Mouse (Mus musculus): ENCODE measurements around the gene Tada3. TPM values are rescaled to one million over a fixed set of nuclear protein-coding genes. Genes with fewer than 3 reads are reported as not detected.

The Tada3 gene
- polyA plus RNA-seq, 1 experiment from 2014 or later, result 44.6 TPM

DNA sequence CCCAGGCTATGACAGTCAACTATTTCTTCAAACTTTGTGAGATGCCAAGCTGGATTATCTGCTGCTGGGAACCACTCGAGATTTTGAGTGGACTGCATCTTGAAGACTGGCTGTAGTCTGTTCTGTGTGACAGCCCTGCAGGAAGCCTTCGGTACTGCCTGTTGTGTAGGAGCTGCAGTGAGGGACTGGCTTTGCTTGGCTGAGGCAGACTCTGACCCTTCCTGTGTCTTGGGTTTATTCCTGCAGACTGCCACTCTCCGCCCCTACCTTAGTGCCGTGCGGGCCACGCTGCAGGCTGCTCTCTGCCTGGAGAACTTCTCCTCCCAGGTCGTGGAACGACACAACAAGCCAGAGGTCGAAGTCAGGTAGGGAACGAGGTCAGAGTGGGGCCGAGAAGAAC, 2.8 kb upstream of the Tada3 start:
- ATAC-seq (ENCODE audit: low read depth) (no peak), DNase-seq (ENCODE audit: low spot score) (no peak)
- 94% methylated on average over 11 of the region's 11 CpGs for WGBS
- Histone ChIP-seq H3K4me3 (ENCODE audit: low read depth, low read length) (no peak overlapping the region), H3K27me3 (replicated peaks; ENCODE audit: control insufficient read depth, insufficient read depth, low read length) (no peaks in the 10 kb centered on the region), H3K4me2 (ENCODE audit: low read depth, low read length) (no peak overlapping the region), H3K9ac (ENCODE audit: low read depth, low read length) (no peak overlapping the region), H3K9me3 (ENCODE audit: control insufficient read depth, low read length) (no peaks in the 10 kb centered on the region), H3K36me3 (ENCODE audit: control insufficient read depth, insufficient read depth, low read length) (peaks cover 57% of the 10 kb centered on the region), H3K4me1 (ENCODE audit: control insufficient read depth, insufficient read depth, low read length) (peaks cover 12% of the 10 kb centered on the region), H3K27ac (replicated peaks; ENCODE audit: low read depth, low read length) (no peak overlapping the region)

DNA sequence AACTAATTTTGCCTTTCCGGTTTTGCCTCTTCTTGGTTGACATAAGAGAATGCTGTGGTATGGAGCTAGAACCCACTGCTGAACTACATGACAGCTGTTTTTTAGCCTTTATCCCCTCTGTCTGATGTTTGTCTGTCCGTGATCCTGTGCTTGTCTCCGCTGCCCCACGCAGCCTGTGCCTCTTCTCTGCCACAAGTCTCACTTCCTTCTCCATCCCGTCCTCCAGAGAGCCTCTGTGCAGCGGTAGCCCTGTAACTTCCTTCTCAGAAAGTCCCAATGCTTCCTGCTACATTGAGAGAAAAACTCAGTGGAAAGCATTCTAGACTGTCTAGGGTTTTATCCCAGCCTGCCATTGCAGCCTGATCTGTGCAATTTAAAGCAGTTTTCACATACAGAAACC, 1.6 kb upstream of the Tada3 start:
- H3K4me1 ChIP-seq (ENCODE audit: control insufficient read depth, insufficient read depth, low read length), result peaks cover 12% of the 10 kb centered on the region
- WGBS, result 81% methylated on average over 6 of the region's 6 CpGs
- H3K36me3 ChIP-seq (ENCODE audit: control insufficient read depth, insufficient read depth, low read length), result peaks cover 57% of the 10 kb centered on the region
- no peak for DNase-seq (ENCODE audit: low spot score)
- H3K9me3 ChIP-seq (ENCODE audit: control insufficient read depth, low read length), result no peaks in the 10 kb centered on the region
- H3K4me3 ChIP-seq (ENCODE audit: low read depth, low read length), result peak overlapping the region; percentile 99
- H3K4me2 ChIP-seq (ENCODE audit: low read depth, low read length), result peak overlapping the region; percentile 86
- peak overlapping the region; percentile 97 for H3K9ac ChIP-seq (ENCODE audit: low read depth, low read length)
- no peaks in the 10 kb centered on the region for H3K27me3 ChIP-seq (replicated peaks; ENCODE audit: control insufficient read depth, insufficient read depth, low read length)
- no peak for ATAC-seq (ENCODE audit: low read depth)
- H3K27ac ChIP-seq (replicated peaks; ENCODE audit: low read depth, low read length), result no peak overlapping the region

- Histone ChIP-seq H3K4me1 (ENCODE audit: control insufficient read depth, insufficient read depth, low read length) (peaks cover 12% of the 10 kb centered on the region), H3K27me3 (replicated peaks; ENCODE audit: control insufficient read depth, insufficient read depth, low read length) (no peaks in the 10 kb centered on the region), H3K9me3 (ENCODE audit: control insufficient read depth, low read length) (no peaks in the 10 kb centered on the region), H3K4me2 (ENCODE audit: low read depth, low read length) (peak overlapping the region; percentile 86), H3K27ac (replicated peaks; ENCODE audit: low read depth, low read length) (peak overlapping the region; percentile 94), H3K36me3 (ENCODE audit: control insufficient read depth, insufficient read depth, low read length) (peaks cover 55% of the 10 kb centered on the region), H3K9ac (ENCODE audit: low read depth, low read length) (peak overlapping the region; percentile 97), H3K4me3 (ENCODE audit: low read depth, low read length) (peak overlapping the region; percentile 99)
- 8% methylated on average over 7 of the region's 7 CpGs for WGBS
- DNase-seq (ENCODE audit: low spot score) (no peak), ATAC-seq (ENCODE audit: low read depth) (no peak)
Observed at GRCm38 (mm10) chr6:113377172-113377495, 549 bp downstream of the Tada3 start.

GRCm38 (mm10) chr6:113373491-113373890, 4.2 kb downstream of the Tada3 start:
- no peak overlapping the region for H3K9ac ChIP-seq (ENCODE audit: low read depth, low read length)
- H3K27me3 ChIP-seq (replicated peaks; ENCODE audit: control insufficient read depth, insufficient read depth, low read length), result no peaks in the 10 kb centered on the region
- H3K9me3 ChIP-seq (ENCODE audit: control insufficient read depth, low read length), result no peaks in the 10 kb centered on the region
- H3K36me3 ChIP-seq (ENCODE audit: control insufficient read depth, insufficient read depth, low read length), result peaks cover 72% of the 10 kb centered on the region
- peaks cover 6% of the 10 kb centered on the region for H3K4me1 ChIP-seq (ENCODE audit: control insufficient read depth, insufficient read depth, low read length)
- DNase-seq (ENCODE audit: low spot score) (no peak), ATAC-seq (ENCODE audit: low read depth) (no peak)
- H3K27ac ChIP-seq (replicated peaks; ENCODE audit: low read depth, low read length), result no peak overlapping the region
- H3K4me2 ChIP-seq (ENCODE audit: low read depth, low read length), result no peak overlapping the region
- WGBS, result 98% methylated on average over 4 of the region's 4 CpGs
- H3K4me3 ChIP-seq (ENCODE audit: low read depth, low read length), result no peak overlapping the region

DNA sequence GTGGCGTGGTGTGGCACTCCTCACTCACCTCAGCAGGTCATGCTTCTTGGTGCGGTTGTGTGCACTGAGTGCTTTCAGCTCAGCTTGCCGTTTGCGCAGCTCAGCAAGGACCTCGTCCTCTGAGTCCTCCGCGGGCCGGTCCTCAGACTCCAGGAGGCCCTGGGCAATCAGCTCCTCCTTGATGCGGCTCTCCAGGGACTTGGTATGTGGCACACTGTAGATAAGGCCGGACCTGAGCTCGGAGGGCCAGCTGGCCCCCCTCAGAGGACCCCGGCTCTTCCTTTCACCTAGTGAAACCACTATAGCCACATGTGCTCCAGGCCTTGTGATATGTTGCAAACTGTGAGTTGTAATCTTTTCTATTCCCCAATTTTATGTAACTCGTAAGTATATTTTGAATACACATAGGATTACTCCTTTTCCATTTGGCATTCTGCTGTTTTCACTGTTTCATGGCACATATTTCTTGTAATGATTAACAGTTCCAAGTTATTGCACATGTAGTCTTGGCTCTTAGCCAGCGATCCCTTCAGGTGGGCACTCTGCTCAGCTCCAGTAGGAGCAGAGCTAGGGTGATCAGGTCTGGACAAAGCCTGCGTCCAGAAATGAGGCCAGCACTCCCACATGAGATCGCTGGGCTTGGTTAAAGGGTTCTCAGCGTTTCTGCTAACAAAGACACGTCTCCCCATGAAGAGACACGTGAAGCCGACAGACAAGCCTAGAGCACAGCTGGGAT, 7.3 kb downstream of the Tada3 start:
- H3K27me3 ChIP-seq (replicated peaks; ENCODE audit: control insufficient read depth, insufficient read depth, low read length), result no peaks in the 10 kb centered on the region
- 92% methylated on average over 20 of the region's 20 CpGs for WGBS
- no peak overlapping the region for H3K4me3 ChIP-seq (ENCODE audit: low read depth, low read length)
- H3K4me1 ChIP-seq (ENCODE audit: control insufficient read depth, insufficient read depth, low read length), result no peaks in the 10 kb centered on the region
- H3K4me2 ChIP-seq (ENCODE audit: low read depth, low read length), result no peak overlapping the region
- peaks cover 82% of the 10 kb centered on the region for H3K36me3 ChIP-seq (ENCODE audit: control insufficient read depth, insufficient read depth, low read length)
- no peak overlapping the region for H3K9ac ChIP-seq (ENCODE audit: low read depth, low read length)
- no peaks in the 10 kb centered on the region for H3K9me3 ChIP-seq (ENCODE audit: control insufficient read depth, low read length)
- no peak overlapping the region for H3K27ac ChIP-seq (replicated peaks; ENCODE audit: low read depth, low read length)
- ATAC-seq (ENCODE audit: low read depth), result no peak
- DNase-seq (ENCODE audit: low spot score), result no peak

DNA sequence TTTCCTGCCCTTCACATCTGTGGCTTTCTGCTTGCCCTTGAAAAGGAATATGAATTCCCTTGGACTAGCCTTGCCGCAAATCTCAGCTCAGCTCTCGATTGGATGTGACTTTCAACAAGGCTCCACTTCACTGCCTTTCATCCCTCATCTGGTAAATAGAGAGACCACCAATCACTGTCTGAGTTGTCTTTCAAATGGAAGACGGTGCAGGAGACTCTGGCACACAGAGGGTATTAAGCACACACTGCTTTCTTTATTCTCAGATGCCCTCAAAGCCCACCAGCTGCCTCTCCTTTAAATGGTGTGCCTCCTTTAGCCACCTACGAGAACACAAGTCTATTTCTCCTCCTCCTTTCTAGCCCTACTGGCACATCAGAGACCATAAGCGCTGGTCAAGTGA, 9.1 kb downstream of the Tada3 start:
- H3K27ac ChIP-seq (replicated peaks; ENCODE audit: low read depth, low read length), result no peak overlapping the region
- no peak overlapping the region for H3K9ac ChIP-seq (ENCODE audit: low read depth, low read length)
- H3K4me2 ChIP-seq (ENCODE audit: low read depth, low read length), result no peak overlapping the region
- H3K27me3 ChIP-seq (replicated peaks; ENCODE audit: control insufficient read depth, insufficient read depth, low read length), result no peaks in the 10 kb centered on the region
- 82% methylated on average over 5 of the region's 5 CpGs for WGBS
- no peaks in the 10 kb centered on the region for H3K4me1 ChIP-seq (ENCODE audit: control insufficient read depth, insufficient read depth, low read length)
- DNase-seq (ENCODE audit: low spot score) (no peak), ATAC-seq (ENCODE audit: low read depth) (no peak)
- H3K4me3 ChIP-seq (ENCODE audit: low read depth, low read length), result no peak overlapping the region
- no peaks in the 10 kb centered on the region for H3K9me3 ChIP-seq (ENCODE audit: control insufficient read depth, low read length)
- peaks cover 64% of the 10 kb centered on the region for H3K36me3 ChIP-seq (ENCODE audit: control insufficient read depth, insufficient read depth, low read length)

DNA sequence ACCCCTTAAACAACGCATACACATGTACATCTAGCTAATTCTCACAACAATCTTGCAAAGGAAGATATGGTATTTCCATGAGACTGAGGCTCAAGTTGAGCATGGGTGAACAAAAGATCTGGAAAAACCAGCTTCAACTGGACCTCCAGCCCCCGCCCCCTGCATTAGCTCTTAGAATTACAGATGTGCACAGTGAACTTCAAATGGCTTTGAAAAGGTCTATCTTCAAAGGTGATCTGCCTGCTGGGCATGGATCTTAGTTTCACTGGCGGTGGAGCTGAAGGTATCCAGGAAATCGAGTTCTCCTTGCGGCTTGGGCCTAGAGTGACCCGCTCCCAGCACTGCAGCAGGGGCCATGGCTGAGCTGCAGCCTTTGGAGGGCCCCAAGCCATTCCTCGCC, 9.6 kb downstream of the Tada3 start:
- no peak overlapping the region for H3K4me3 ChIP-seq (ENCODE audit: low read depth, low read length)
- ATAC-seq (ENCODE audit: low read depth), result no peak
- no peak overlapping the region for H3K27ac ChIP-seq (replicated peaks; ENCODE audit: low read depth, low read length)
- peaks cover 60% of the 10 kb centered on the region for H3K36me3 ChIP-seq (ENCODE audit: control insufficient read depth, insufficient read depth, low read length)
- no peaks in the 10 kb centered on the region for H3K4me1 ChIP-seq (ENCODE audit: control insufficient read depth, insufficient read depth, low read length)
- H3K9me3 ChIP-seq (ENCODE audit: control insufficient read depth, low read length), result no peaks in the 10 kb centered on the region
- peak; percentile 22 for DNase-seq (ENCODE audit: low spot score)
- H3K4me2 ChIP-seq (ENCODE audit: low read depth, low read length), result no peak overlapping the region
- no peaks in the 10 kb centered on the region for H3K27me3 ChIP-seq (replicated peaks; ENCODE audit: control insufficient read depth, insufficient read depth, low read length)
- WGBS, result 82% methylated on average over 7 of the region's 7 CpGs
- no peak overlapping the region for H3K9ac ChIP-seq (ENCODE audit: low read depth, low read length)

DNA sequence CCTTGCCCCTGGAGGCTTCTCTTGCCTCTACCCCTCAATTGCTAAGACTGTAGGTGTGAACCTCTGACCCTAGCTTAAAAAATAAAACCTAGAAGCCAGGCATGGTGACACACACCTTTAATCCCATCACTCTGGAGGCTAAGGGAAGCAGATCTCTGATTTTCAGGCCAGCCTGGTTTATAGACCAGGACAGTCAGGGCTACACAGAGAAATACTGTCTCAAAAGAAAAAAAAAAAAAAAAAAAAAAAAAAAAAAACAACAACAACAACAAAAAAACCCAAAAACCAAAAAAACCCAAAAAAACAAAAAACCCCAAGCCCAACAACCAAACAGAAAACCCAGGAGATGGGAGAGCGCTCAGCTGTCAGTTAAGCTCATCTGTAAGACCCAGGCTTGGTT, 10.1 kb downstream of the Tada3 start:
- no peak overlapping the region for H3K4me3 ChIP-seq (ENCODE audit: low read depth, low read length)
- no peak for ATAC-seq (ENCODE audit: low read depth)
- H3K9me3 ChIP-seq (ENCODE audit: control insufficient read depth, low read length), result no peaks in the 10 kb centered on the region
- 88% methylated on average over 1 of the region's 1 CpGs for WGBS
- no peaks in the 10 kb centered on the region for H3K4me1 ChIP-seq (ENCODE audit: control insufficient read depth, insufficient read depth, low read length)
- H3K36me3 ChIP-seq (ENCODE audit: control insufficient read depth, insufficient read depth, low read length), result peaks cover 55% of the 10 kb centered on the region
- H3K4me2 ChIP-seq (ENCODE audit: low read depth, low read length), result no peak overlapping the region
- no peak overlapping the region for H3K27ac ChIP-seq (replicated peaks; ENCODE audit: low read depth, low read length)
- DNase-seq (ENCODE audit: low spot score), result no peak
- no peak overlapping the region for H3K9ac ChIP-seq (ENCODE audit: low read depth, low read length)
- H3K27me3 ChIP-seq (replicated peaks; ENCODE audit: control insufficient read depth, insufficient read depth, low read length), result no peaks in the 10 kb centered on the region

DNA sequence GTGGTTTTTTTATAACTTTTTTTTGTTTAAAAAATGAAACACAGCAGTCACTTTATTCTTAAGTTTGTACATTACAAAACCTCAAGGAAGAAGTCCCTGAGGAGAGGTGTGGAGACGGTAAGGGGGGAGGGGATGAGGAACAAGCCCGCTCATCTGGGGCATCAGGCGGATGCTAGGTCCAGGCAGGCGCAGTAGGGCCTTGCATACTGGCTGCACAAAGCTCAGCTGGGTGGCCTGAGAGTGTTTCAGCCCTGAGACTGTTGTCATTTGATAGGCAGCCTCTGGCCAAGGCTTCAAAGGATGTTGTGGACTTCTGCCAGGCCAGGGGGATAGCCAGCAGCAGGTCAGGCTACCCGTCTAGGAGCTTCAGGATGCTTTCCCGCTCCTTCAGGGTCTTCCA, 11.0 kb downstream of the Tada3 start:
- Histone ChIP-seq H3K9me3 (ENCODE audit: control insufficient read depth, low read length) (no peaks in the 10 kb centered on the region), H3K36me3 (ENCODE audit: control insufficient read depth, insufficient read depth, low read length) (peaks cover 46% of the 10 kb centered on the region), H3K9ac (ENCODE audit: low read depth, low read length) (no peak overlapping the region), H3K27ac (replicated peaks; ENCODE audit: low read depth, low read length) (no peak overlapping the region), H3K27me3 (replicated peaks; ENCODE audit: control insufficient read depth, insufficient read depth, low read length) (no peaks in the 10 kb centered on the region), H3K4me3 (ENCODE audit: low read depth, low read length) (no peak overlapping the region), H3K4me1 (ENCODE audit: control insufficient read depth, insufficient read depth, low read length) (no peaks in the 10 kb centered on the region), H3K4me2 (ENCODE audit: low read depth, low read length) (no peak overlapping the region)
- no peak for DNase-seq (ENCODE audit: low spot score)
- WGBS, result 83% methylated on average over 4 of the region's 6 CpGs
- ATAC-seq (ENCODE audit: low read depth), result no peak
